Mouse (Mus musculus): ENCODE data around the gene Nrd1. TPM values are rescaled to one million over a fixed set of nuclear protein-coding genes. Genes with fewer than 3 reads are reported as not detected.

Nrd1 gene
- polyA plus RNA-seq, 2 experiments, result 50.1 to 133 TPM

- no peak overlapping the region for H3K4me2 ChIP-seq (replicated peaks; ENCODE audit: low read depth, low read length, severe bottlenecking)
- no peaks in the 10 kb centered on the region for H3K4me1 ChIP-seq (ENCODE audit: control insufficient read depth, insufficient read depth, low read length)
- peaks cover 40% of the 10 kb centered on the region for H3K36me3 ChIP-seq (ENCODE audit: control insufficient read depth, insufficient read depth, low read length)
- DNase-seq (ENCODE audit: low spot score) (no peak), ATAC-seq (ENCODE audit: low FRiP score, low read depth) (no peak)
- no peaks in the 10 kb centered on the region for H3K9me3 ChIP-seq (ENCODE audit: control insufficient read depth, low read length)
- 62% methylated on average over 3 of the region's 3 CpGs for WGBS
- TF ChIP-seq POLR2A (IDR thresholded peaks at IDR 0.05; ENCODE audit: borderline replicate concordance, extremely low read depth, insufficient read depth, insufficient read length), result no peak
- H3K4me3 ChIP-seq (replicated peaks; ENCODE audit: low read length), result no peak overlapping the region
- no peaks in the 10 kb centered on the region for H3K27me3 ChIP-seq (ENCODE audit: control insufficient read depth, insufficient read depth, low read length)
- H3K27ac ChIP-seq (replicated peaks; ENCODE audit: low read depth, low read length), result no peak overlapping the region
- H3K9ac ChIP-seq (ENCODE audit: low read depth, low read length, severe bottlenecking), result no peak overlapping the region
Observed at GRCm38 (mm10) chr4:109079676-109080075, 79.2 kb downstream of the Nrd1 start.

GRCm38 (mm10) chr4:109080118-109080517 is 79.7 kb downstream of the Nrd1 start:
- Histone ChIP-seq H3K4me1 (ENCODE audit: control insufficient read depth, insufficient read depth, low read length) (no peaks in the 10 kb centered on the region), H3K27me3 (ENCODE audit: control insufficient read depth, insufficient read depth, low read length) (no peaks in the 10 kb centered on the region), H3K27ac (replicated peaks; ENCODE audit: low read depth, low read length) (no peak overlapping the region), H3K9me3 (ENCODE audit: control insufficient read depth, low read length) (no peaks in the 10 kb centered on the region), H3K4me2 (replicated peaks; ENCODE audit: low read depth, low read length, severe bottlenecking) (no peak overlapping the region), H3K9ac (ENCODE audit: low read depth, low read length, severe bottlenecking) (no peak overlapping the region), H3K4me3 (replicated peaks; ENCODE audit: low read length) (no peak overlapping the region), H3K36me3 (ENCODE audit: control insufficient read depth, insufficient read depth, low read length) (peaks cover 40% of the 10 kb centered on the region)
- ATAC-seq (ENCODE audit: low FRiP score, low read depth) (no peak), DNase-seq (ENCODE audit: low spot score) (no peak)
- WGBS, result 53% methylated on average over 5 of the region's 5 CpGs
- no peak for TF ChIP-seq POLR2A (IDR thresholded peaks at IDR 0.05; ENCODE audit: borderline replicate concordance, extremely low read depth, insufficient read depth, insufficient read length)

DNA sequence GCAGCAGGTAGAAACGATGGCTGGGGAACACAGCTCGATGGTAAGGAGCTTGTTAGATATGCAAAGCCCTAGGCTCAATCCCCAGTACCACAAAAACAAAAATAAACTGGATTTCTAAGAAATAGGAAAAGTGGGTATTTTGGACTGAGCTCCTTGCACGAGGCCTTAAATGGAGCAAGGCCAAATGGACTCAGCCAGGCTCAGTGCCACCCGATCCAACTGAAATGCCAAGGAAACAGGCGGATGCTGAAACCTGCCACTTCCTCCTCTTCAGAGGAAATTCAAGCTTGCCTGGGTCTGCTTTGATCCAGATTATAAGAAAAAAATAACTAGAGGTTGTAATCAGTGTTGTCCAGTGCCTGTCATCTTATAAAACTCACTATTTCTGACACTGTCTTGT is 88.7 kb downstream of the Nrd1 start:
- no peak overlapping the region for H3K27ac ChIP-seq (replicated peaks; ENCODE audit: low read depth, low read length)
- DNase-seq (ENCODE audit: low spot score) (no peak), ATAC-seq (ENCODE audit: low FRiP score, low read depth) (no peak)
- H3K4me2 ChIP-seq (replicated peaks; ENCODE audit: low read depth, low read length, severe bottlenecking), result no peak overlapping the region
- no peak for TF ChIP-seq POLR2A (IDR thresholded peaks at IDR 0.05; ENCODE audit: borderline replicate concordance, extremely low read depth, insufficient read depth, insufficient read length)
- no peak overlapping the region for H3K9ac ChIP-seq (ENCODE audit: low read depth, low read length, severe bottlenecking)
- H3K36me3 ChIP-seq (ENCODE audit: control insufficient read depth, insufficient read depth, low read length), result peaks cover 16% of the 10 kb centered on the region; the same call in 1 of the 2 replicates
- H3K4me1 ChIP-seq (ENCODE audit: control insufficient read depth, insufficient read depth, low read length), result no peaks in the 10 kb centered on the region
- H3K4me3 ChIP-seq (replicated peaks; ENCODE audit: low read length), result no peak overlapping the region
- 84% methylated on average over 5 of the region's 5 CpGs for WGBS
- H3K9me3 ChIP-seq (ENCODE audit: control insufficient read depth, low read length), result no peaks in the 10 kb centered on the region
- H3K27me3 ChIP-seq (ENCODE audit: control insufficient read depth, insufficient read depth, low read length), result no peaks in the 10 kb centered on the region

DNA sequence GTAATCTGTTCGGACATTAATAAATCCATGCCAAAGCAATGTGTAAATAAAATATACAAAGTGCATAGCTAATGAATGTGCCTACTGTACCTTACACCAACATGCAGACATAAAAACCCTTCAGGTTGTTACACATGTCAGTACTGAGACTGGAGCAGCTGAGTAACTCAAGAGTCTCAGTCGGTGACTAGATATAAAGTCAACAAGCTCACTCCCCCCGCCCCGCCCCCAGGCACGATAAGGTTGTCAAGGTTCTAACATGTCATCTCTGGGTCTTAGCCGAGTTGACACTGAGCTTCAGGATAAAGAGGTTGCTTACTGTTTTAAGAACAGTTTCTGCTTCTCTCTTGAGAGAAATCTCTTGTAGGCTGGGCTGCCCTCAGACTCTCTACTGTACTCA is 89.5 kb downstream of the Nrd1 start:
- Histone ChIP-seq H3K9ac (ENCODE audit: low read depth, low read length, severe bottlenecking) (no peak overlapping the region), H3K27me3 (ENCODE audit: control insufficient read depth, insufficient read depth, low read length) (no peaks in the 10 kb centered on the region), H3K4me3 (replicated peaks; ENCODE audit: low read length) (no peak overlapping the region), H3K4me1 (ENCODE audit: control insufficient read depth, insufficient read depth, low read length) (no peaks in the 10 kb centered on the region), H3K9me3 (ENCODE audit: control insufficient read depth, low read length) (no peaks in the 10 kb centered on the region), H3K4me2 (replicated peaks; ENCODE audit: low read depth, low read length, severe bottlenecking) (no peak overlapping the region), H3K36me3 (ENCODE audit: control insufficient read depth, insufficient read depth, low read length) (peaks cover 14% of the 10 kb centered on the region; the same call in 1 of the 2 replicates), H3K27ac (replicated peaks; ENCODE audit: low read depth, low read length) (no peak overlapping the region)
- 88% methylated on average over 6 of the region's 6 CpGs for WGBS
- TF ChIP-seq POLR2A (IDR thresholded peaks at IDR 0.05; ENCODE audit: borderline replicate concordance, extremely low read depth, insufficient read depth, insufficient read length), result no peak
- no peak for ATAC-seq (ENCODE audit: low FRiP score, low read depth)
- no peak for DNase-seq (ENCODE audit: low spot score)

GRCm38 (mm10) chr4:109091241-109091777 is 90.9 kb downstream of the Nrd1 start:
- DNase-seq (ENCODE audit: low spot score) (no peak), ATAC-seq (ENCODE audit: low FRiP score, low read depth) (no peak)
- no peak for TF ChIP-seq POLR2A (IDR thresholded peaks at IDR 0.05; ENCODE audit: borderline replicate concordance, extremely low read depth, insufficient read depth, insufficient read length)
- no peak overlapping the region for H3K4me2 ChIP-seq (replicated peaks; ENCODE audit: low read depth, low read length, severe bottlenecking)
- no peak overlapping the region for H3K4me3 ChIP-seq (replicated peaks; ENCODE audit: low read length)
- H3K4me1 ChIP-seq (ENCODE audit: control insufficient read depth, insufficient read depth, low read length), result no peaks in the 10 kb centered on the region
- H3K9ac ChIP-seq (ENCODE audit: low read depth, low read length, severe bottlenecking), result no peak overlapping the region
- 83% methylated on average over 8 of the region's 8 CpGs for WGBS
- H3K36me3 ChIP-seq (ENCODE audit: control insufficient read depth, insufficient read depth, low read length), result peaks cover 10% of the 10 kb centered on the region; the same call in 1 of the 2 replicates
- H3K27me3 ChIP-seq (ENCODE audit: control insufficient read depth, insufficient read depth, low read length), result no peaks in the 10 kb centered on the region
- H3K27ac ChIP-seq (replicated peaks; ENCODE audit: low read depth, low read length), result no peak overlapping the region
- no peaks in the 10 kb centered on the region for H3K9me3 ChIP-seq (ENCODE audit: control insufficient read depth, low read length)

DNA sequence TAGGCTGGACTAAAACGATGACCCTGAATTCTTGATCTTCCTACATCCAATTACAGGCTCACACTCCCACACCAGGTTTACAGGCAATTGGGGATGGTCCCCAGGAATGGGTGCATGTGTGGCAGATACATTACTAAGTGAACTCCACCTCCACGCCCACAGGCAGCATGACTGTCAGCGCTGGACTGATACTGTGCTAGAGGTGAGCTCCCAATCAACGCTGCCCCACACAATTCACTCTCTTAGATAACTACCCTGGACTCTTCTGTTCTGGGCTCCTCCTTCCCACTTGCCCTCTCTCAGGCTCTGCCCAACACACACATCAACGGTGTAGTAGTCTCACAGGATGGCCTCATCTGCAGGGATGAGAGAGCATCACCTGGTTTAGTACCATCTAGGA is 91.9 kb downstream of the Nrd1 start:
- Histone ChIP-seq H3K4me3 (replicated peaks; ENCODE audit: low read length) (no peak overlapping the region), H3K4me1 (ENCODE audit: control insufficient read depth, insufficient read depth, low read length) (no peaks in the 10 kb centered on the region), H3K9ac (ENCODE audit: low read depth, low read length, severe bottlenecking) (no peak overlapping the region), H3K27ac (replicated peaks; ENCODE audit: low read depth, low read length) (no peak overlapping the region), H3K4me2 (replicated peaks; ENCODE audit: low read depth, low read length, severe bottlenecking) (no peak overlapping the region), H3K9me3 (ENCODE audit: control insufficient read depth, low read length) (no peaks in the 10 kb centered on the region), H3K27me3 (ENCODE audit: control insufficient read depth, insufficient read depth, low read length) (no peaks in the 10 kb centered on the region), H3K36me3 (ENCODE audit: control insufficient read depth, insufficient read depth, low read length) (peaks cover 15% of the 10 kb centered on the region)
- DNase-seq (ENCODE audit: low spot score) (no peak), ATAC-seq (ENCODE audit: low FRiP score, low read depth) (no peak)
- 88% methylated on average over 5 of the region's 5 CpGs for WGBS
- TF ChIP-seq POLR2A (IDR thresholded peaks at IDR 0.05; ENCODE audit: borderline replicate concordance, extremely low read depth, insufficient read depth, insufficient read length), result no peak

Measured in limb, embryonic 14.5 days (tissue).